Mouse (Mus musculus) ES-Bruce4 (cell line): Measurements from ENCODE around the gene Egln1. TPM values are rescaled to one million over a fixed set of nuclear protein-coding genes. Genes with fewer than 3 reads are reported as not detected.

Experiments
- H3K27ac ChIP-seq: 2 replicates; pipeline ENCODE4 v1.5.1; 2012; ENCODE audit warnings: low read length, inconsistent platforms; ENCODE audit not compliant: insufficient read depth
- H3K27me3 ChIP-seq: 2 replicates; pipeline ENCODE4 v1.6.1; 2012; ENCODE audit warnings: mild to moderate bottlenecking, low read length, inconsistent platforms; ENCODE audit not compliant: control insufficient read depth, poor library complexity, insufficient read depth, severe bottlenecking
- H3K36me3 ChIP-seq: 2 replicates; pipeline ENCODE4 v1.6.1; 2012; ENCODE audit warnings: inconsistent platforms, mild to moderate bottlenecking, low read length, moderate library complexity; ENCODE audit not compliant: control insufficient read depth, poor library complexity, insufficient read depth, severe bottlenecking
- H3K4me1 ChIP-seq: one replicate; pipeline ENCODE4 v1.8.1; 2011; ENCODE audit warnings: low read length; ENCODE audit not compliant: control insufficient read depth, insufficient read depth
- H3K4me3 ChIP-seq: 2 replicates; pipeline ENCODE4 v1.5.1; 2011; ENCODE audit warnings: low read depth, mild to moderate bottlenecking, low read length
- H3K9ac ChIP-seq: 2 replicates; pipeline ENCODE4 v1.6.1; 2012; ENCODE audit warnings: low read depth, mild to moderate bottlenecking, inconsistent platforms; ENCODE audit not compliant: poor library complexity, severe bottlenecking
- H3K9me3 ChIP-seq: replicated peaks from 2 replicates; pipeline ENCODE4 v1.6.1; 2012; ENCODE audit warnings: mild to moderate bottlenecking, low read length, inconsistent platforms; ENCODE audit not compliant: control insufficient read depth, poor library complexity, insufficient read depth, severe bottlenecking
- CTCF ChIP-seq: IDR thresholded peaks from one replicate; pipeline ENCODE4 v1.8.1; 2011; ENCODE audit warnings: low read depth, low read length
- EP300 ChIP-seq: IDR thresholded peaks from 2 replicates; pipeline ENCODE4 v1.6.1; 2011; ENCODE audit warnings: low read depth, low read length; ENCODE audit not compliant: insufficient read depth
- POLR2A ChIP-seq: IDR thresholded peaks from one replicate; pipeline ENCODE4 v1.8.1; 2011; ENCODE audit warnings: low read length; ENCODE audit not compliant: insufficient read depth
- polyA plus RNA-seq: library from polyadenylated mRNA; stranded (reverse); fragments of >200 nt; gene quantifications from 2 replicates; pipeline ENCODE4 v1.2.4, GENCODE M21; 2011; ENCODE audit warnings: low read depth; ENCODE audit not compliant: missing spikeins, insufficient read depth, insufficient read length

Egln1 gene
- polyA plus RNA-seq, 1 experiment: 20.3 TPM

- H3K27ac ChIP-seq: no peak overlapping the region
- no peaks in the 10 kb centered on the region for H3K36me3 ChIP-seq
- no peaks in the 10 kb centered on the region for H3K9me3 ChIP-seq
- no peak overlapping the region for H3K4me3 ChIP-seq
- no peak overlapping the region for H3K9ac ChIP-seq
- TF ChIP-seq EP300: no peak
- TF ChIP-seq CTCF: no peak
- TF ChIP-seq POLR2A: no peak
- H3K4me1 ChIP-seq: no peaks in the 10 kb centered on the region
- H3K27me3 ChIP-seq: no peaks in the 10 kb centered on the region
These were observed 22.8 kb downstream of the Egln1 start for GRCm38 (mm10) chr8:124926351-124926771.

- TF ChIP-seq CTCF (no peak), EP300 (no peak), POLR2A (no peak)
- Histone ChIP-seq H3K36me3 (no peaks in the 10 kb centered on the region), H3K27ac (no peak overlapping the region)
These were observed 23.4 kb downstream of the Egln1 start for GRCm38 (mm10) chr8:124925544-124926266.

GRCm38 (mm10) chr8:124923971-124924652, 25.0 kb downstream of the Egln1 start:
- no peaks in the 10 kb centered on the region for H3K4me1 ChIP-seq
- H3K36me3 ChIP-seq: no peaks in the 10 kb centered on the region
- no peaks in the 10 kb centered on the region for H3K9me3 ChIP-seq
- no peak overlapping the region for H3K9ac ChIP-seq
- H3K27me3 ChIP-seq: no peaks in the 10 kb centered on the region
- H3K27ac ChIP-seq: no peak overlapping the region
- TF ChIP-seq EP300: no peak
- no peak overlapping the region for H3K4me3 ChIP-seq

More at GRCm38 (mm10) chr8:124925544-124926266, 23.4 kb downstream of the Egln1 start:
- Histone ChIP-seq H3K4me3 (no peak overlapping the region), H3K9ac (no peak overlapping the region), H3K27me3 (no peaks in the 10 kb centered on the region), H3K9me3 (no peaks in the 10 kb centered on the region), H3K4me1 (no peaks in the 10 kb centered on the region)

GRCm38 (mm10) chr8:124922490-124923089, 26.5 kb downstream of the Egln1 start:
- H3K4me3 ChIP-seq: no peak overlapping the region
- no peak for TF ChIP-seq POLR2A
- TF ChIP-seq CTCF: no peak
- TF ChIP-seq EP300: no peak
- no peaks in the 10 kb centered on the region for H3K4me1 ChIP-seq
- H3K9ac ChIP-seq: no peak overlapping the region
- no peak overlapping the region for H3K27ac ChIP-seq
- no peaks in the 10 kb centered on the region for H3K36me3 ChIP-seq
- H3K9me3 ChIP-seq: no peaks in the 10 kb centered on the region
- H3K27me3 ChIP-seq: no peaks in the 10 kb centered on the region

GRCm38 (mm10) chr8:124921369-124922279, 27.5 kb downstream of the Egln1 start:
- Histone ChIP-seq H3K27me3 (no peaks in the 10 kb centered on the region), H3K9me3 (no peaks in the 10 kb centered on the region), H3K27ac (no peak overlapping the region), H3K4me1 (no peaks in the 10 kb centered on the region), H3K4me3 (no peak overlapping the region), H3K36me3 (no peaks in the 10 kb centered on the region), H3K9ac (no peak overlapping the region)
- TF ChIP-seq CTCF (no peak), POLR2A (no peak), EP300 (no peak)
